Mouse (Mus musculus) lung, adult 2 months (tissue): ENCODE results near the gene Plod3. TPM values are rescaled to one million over a fixed set of nuclear protein-coding genes. Genes with fewer than 3 reads are reported as not detected.

Experiments used
- DNase-seq: peaks from one replicate; pipeline ENCODE4 v3.0.0; 2022
- H3K4me1 ChIP-seq: fragments of 200-500 bp; 2 replicates; pipeline ENCODE4 v1.6.1; 2011; ENCODE audit warnings: low read length; ENCODE audit not compliant: control insufficient read depth, insufficient read depth
- H3K4me3 ChIP-seq: fragments of 200-500 bp; replicated peaks from 2 replicates; pipeline ENCODE3; 2011; ENCODE audit warnings: low read depth, mild to moderate bottlenecking, control low read depth, low read length; ENCODE audit errors: extremely low read depth
- CTCF ChIP-seq: fragments of 200-500 bp; IDR thresholded peaks from 2 replicates; pipeline ENCODE4 v1.5.1; 2011; ENCODE audit warnings: mild to moderate bottlenecking, low read length, control low read depth; ENCODE audit not compliant: insufficient read depth
- POLR2A ChIP-seq: fragments of 200-500 bp; IDR thresholded peaks from 2 replicates; pipeline ENCODE4 v1.6.1; 2011; ENCODE audit warnings: low read depth, mild to moderate bottlenecking, control low read depth, low read length, borderline replicate concordance; ENCODE audit errors: extremely low read depth
- WGBS: fragments of 180-500 bp; shearing (Covaris S2); methylation state at CpG from one replicate; pipeline ENCODE4 v1.1.7; 2018; 5-methylcytosine and 5-hydroxymethylcytosine counted together
- polyA plus RNA-seq: library from polyadenylated mRNA; depleted of rRNA; stranded (reverse); fragments of >200 nt; gene quantifications from 2 replicates; pipeline ENCODE4 v1.2.3, GENCODE M21; 2012

Plod3 gene
- polyA plus RNA-seq, 1 experiment = 84.8 TPM

DNA sequence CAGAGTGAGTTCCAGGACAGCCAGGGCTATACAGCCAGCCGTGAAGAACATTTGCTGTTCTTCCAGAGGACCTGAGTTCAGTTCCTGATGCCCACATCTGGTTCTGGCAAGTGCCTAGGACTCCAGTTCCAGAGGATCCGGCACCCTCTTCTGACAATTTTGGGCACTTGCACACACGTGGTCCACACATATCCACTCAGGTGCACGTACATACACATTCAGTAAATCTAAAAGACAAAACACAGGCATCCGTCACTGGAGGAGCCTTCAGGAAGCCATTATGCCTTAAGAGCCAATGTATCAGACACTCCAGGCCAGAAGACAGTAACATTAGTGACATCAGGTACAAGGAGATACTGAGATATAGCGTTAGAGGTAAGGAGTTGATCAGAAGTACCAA, 36.3 kb upstream of the Plod3 start:
- WGBS = 85% methylated on average over 6 of the region's 6 CpGs
- TF ChIP-seq POLR2A (no peak), CTCF (no peak)
- no peak for DNase-seq
- no peak overlapping the region for H3K4me3 ChIP-seq
- H3K4me1 ChIP-seq = peaks cover 4% of the 10 kb centered on the region; the same call in 1 of the 2 replicates

DNA sequence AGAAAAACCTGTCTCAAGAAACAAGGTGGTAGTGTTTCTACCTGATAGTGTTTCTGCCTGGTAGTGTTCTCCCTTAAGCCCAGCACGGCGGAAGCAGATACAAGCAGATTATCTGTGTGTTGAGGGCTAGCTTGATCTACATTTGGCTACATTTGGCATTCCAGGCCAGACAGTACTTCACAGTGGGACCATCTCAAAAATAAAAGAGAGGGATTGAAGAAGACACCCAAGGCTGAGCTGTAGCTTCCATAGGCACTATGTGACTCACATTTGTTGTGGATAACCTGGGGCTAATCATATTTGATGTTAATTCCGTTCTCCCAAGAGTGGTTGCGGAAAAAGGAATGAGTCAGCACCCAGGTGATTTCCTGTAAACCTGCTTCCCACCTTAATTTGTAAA, 34.7 kb upstream of the Plod3 start:
- Histone ChIP-seq H3K4me1 (peaks cover 4% of the 10 kb centered on the region; the same call in 1 of the 2 replicates), H3K4me3 (no peak overlapping the region)
- TF ChIP-seq POLR2A (no peak), CTCF (no peak)
- WGBS = 64% methylated on average over 4 of the region's 4 CpGs
- DNase-seq = no peak

DNA sequence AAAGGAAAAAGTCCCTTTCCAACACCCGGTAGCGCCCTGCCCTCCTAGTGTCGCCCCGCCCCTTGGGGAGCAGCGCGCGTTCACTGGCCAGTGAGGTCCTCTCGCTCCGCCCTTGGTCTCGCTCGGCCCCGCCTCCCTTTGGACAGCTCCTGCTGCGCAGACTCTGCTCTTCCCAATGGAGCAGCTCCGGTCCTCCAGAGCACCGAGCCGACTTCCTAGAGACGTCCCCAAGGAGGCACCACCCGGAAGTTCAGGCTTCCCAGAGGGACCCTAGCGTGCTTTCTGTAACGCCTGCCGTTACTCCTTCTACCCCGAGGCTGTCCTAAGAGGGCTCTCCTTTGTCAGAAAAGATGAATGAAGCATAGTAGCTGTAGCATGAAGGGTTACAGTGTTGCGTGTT, 33.8 kb upstream of the Plod3 start, which contains the start of gene Fis1:
Gene Fis1 (plus strand): TSS at position 261 of the 400 bp plus-strand sequence.
- peak; percentile 91 for DNase-seq
- peaks cover 4% of the 10 kb centered on the region; the same call in 1 of the 2 replicates for H3K4me1 ChIP-seq
- TF ChIP-seq POLR2A (peak; percentile 11; the same call in 1 of the 2 replicates), CTCF (no peak)
- WGBS = under 1% methylated on average over 23 of the region's 23 CpGs
- H3K4me3 ChIP-seq = peak within 1 kb of the TSS; percentile 87

DNA sequence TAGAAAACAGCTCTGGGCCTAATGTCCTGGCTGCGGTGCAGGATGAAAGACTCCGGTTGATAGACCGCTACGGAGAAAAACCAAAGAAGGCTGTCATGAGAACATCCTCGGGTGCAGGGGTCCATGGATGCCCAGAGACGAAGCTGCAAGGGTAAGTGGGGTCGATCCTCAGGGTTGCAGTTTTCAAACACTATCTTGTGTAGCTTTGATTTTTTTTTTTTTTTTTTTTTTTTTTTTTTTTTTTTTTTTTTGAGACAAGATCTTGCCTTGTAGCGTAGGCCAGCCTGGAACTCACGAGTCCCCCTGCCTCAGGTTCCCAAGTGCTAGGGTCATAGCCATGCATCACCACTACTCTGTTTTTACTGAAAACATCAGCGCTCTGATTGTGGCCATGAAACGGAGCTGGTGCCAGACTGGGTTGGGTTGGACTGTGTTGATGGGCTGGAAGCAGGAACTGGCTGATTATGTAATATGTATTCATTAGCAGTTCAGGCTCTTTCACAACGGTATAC, 33.3 kb upstream of the Plod3 start:
- WGBS = 2% methylated on average over 12 of the region's 12 CpGs

DNA sequence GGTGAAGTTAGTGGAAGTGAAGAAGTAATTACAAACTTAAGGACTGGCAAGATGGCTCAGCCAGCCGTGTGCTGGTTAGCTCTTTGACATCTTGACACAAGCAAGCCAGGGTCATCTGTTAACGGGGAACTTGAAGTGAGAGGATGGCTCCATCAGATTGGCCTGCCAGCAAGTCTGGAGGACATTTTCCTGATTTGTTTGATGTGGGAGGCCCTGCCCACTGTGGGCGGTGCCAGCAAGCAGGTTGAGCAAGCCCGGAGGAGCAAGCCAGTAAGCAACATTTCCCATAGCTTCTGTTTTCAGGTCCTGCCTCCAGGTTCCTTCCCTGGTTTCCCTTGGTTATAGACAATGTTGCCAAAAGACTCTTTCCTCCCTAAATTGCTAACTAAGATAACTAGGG, 31.2 kb upstream of the Plod3 start:
- DNase-seq = no peak
- TF ChIP-seq POLR2A (no peak), CTCF (no peak)
- WGBS = 62% methylated on average over 4 of the region's 4 CpGs

More for the DNA sequence above, 33.3 kb upstream of the Plod3 start:
- no peak for DNase-seq
- Histone ChIP-seq H3K4me3 (peak overlapping the region; percentile 87), H3K4me1 (peaks cover 4% of the 10 kb centered on the region; the same call in 1 of the 2 replicates)
- TF ChIP-seq POLR2A (peak; percentile 41; the same call in 1 of the 2 replicates), CTCF (no peak)

DNA sequence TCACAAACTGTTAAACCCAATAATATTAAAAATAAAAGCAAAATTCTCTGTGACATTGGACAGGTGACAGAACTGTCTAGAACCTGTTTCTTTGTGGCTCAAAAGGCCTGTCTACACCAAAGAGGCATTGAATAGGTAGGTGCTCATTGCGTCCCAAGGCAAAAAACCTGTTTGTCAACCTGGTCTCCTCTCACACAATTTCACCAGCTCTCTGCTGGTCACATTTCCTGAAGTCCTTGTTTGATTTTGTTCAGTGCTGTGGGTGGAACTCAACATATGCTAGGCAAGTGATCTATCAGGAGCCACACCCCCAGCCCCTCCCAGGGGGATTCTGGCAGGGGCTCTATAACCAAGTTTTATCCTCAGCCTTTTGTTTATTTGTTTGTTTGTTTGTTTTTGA, 29.6 kb upstream of the Plod3 start:
- no peak overlapping the region for H3K4me3 ChIP-seq
- 72% methylated on average over 1 of the region's 1 CpGs for WGBS
- peaks cover 4% of the 10 kb centered on the region; the same call in 1 of the 2 replicates for H3K4me1 ChIP-seq
- no peak for DNase-seq
- TF ChIP-seq POLR2A (no peak), CTCF (no peak)

More for the DNA sequence above, 31.2 kb upstream of the Plod3 start:
- Histone ChIP-seq H3K4me1 (peaks cover 4% of the 10 kb centered on the region; the same call in 1 of the 2 replicates), H3K4me3 (no peak overlapping the region)

DNA sequence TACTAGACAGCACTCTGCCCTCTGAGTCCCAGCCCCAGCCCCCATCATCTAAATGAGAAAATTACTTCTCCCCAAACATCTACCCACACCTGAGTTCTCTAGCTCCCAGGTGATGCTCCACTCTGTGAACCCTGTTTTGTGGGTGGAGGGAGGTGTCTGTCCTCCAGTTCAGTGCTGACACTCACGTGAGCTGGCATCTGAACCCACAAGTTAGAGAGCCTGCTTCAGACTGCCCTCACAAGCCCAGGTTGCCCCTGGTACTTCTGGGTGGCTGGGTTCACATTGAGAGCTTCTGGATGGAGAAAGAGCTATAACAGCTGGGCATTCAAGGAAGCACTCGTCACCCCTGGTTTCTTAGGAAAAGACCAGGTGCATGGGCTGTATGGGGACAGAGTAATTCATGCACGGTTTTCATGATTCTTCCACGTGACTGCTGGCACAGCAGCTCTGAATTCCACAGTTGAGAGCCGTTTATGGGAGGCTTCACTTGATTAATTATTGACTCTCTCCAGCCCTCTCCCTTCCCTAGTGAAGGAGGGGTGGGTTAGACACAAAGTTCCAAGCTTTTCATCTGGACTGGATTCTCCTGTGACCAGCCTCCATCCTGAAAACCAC, 27.7 kb upstream of the Plod3 start:
- DNase-seq = no peak
- Histone ChIP-seq H3K4me3 (no peak overlapping the region), H3K4me1 (peaks cover 5% of the 10 kb centered on the region; the same call in 1 of the 2 replicates)
- TF ChIP-seq POLR2A (no peak), CTCF (no peak)
- WGBS = 54% methylated on average over 5 of the region's 5 CpGs

DNA sequence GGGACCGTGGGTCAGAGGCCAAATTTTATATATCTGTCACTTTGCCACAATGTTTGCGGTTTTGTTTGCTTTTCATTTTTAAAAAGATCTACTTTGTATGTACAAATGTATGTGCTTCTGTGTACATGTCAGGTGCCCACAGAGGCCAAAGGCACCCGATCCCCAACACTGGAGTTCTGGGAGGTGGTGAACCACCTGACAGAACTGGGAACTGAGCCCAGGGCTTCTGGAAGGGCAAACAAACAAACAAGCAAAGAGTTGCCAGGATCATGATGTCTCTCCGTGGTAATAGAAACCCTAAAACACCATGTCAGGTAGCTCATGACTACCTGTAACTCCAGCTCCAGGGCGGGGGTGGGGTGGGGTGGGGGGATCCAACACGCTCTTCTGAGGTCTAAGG, 26.8 kb upstream of the Plod3 start:
- WGBS = 75% methylated on average over 6 of the region's 6 CpGs

DNA sequence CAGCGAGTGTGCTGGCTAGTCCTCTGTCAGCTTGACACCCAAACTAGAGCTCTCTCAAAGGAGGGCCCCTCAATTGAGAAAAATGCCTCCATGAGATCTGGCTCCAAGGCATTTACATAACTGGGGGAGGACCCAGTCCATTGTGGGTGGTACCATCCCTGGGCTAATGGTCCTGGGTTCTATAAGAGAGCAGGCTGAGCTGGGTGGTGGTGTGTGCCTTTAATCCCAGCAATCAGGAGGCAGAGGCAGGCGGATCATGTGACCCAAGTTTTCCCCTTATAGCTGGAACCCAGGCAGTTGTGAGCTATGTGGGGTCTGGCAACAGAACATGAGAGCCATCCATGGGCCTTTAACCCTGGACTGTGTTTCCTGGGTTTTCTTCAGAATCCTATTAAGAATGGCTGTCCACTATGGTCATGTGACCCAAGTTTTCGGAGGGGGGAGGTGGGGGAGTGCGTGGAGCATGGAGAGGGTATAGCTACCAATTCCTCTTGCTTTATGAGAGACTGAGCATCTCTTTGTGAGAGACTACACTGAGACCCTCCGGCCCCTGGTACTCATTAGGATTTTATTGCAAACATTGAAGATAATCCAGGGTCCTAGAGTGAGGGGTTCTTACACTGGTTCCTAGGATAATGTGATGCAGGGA, 25.4 kb upstream of the Plod3 start:
- Histone ChIP-seq H3K4me3 (peak overlapping the region; percentile 97), H3K4me1 (peaks cover 11% of the 10 kb centered on the region)
- DNase-seq = no peak
- WGBS = 35% methylated on average over 5 of the region's 5 CpGs
- TF ChIP-seq CTCF (no peak), POLR2A (no peak)

More for the DNA sequence above, 26.8 kb upstream of the Plod3 start:
- TF ChIP-seq POLR2A = no peak
- no peak for TF ChIP-seq CTCF
- Histone ChIP-seq H3K4me3 (no peak overlapping the region), H3K4me1 (peaks cover 3% of the 10 kb centered on the region; the same call in 1 of the 2 replicates)
- no peak for DNase-seq
